Mouse (Mus musculus): ENCODE measurements around the gene Ubtd1.

DNA sequence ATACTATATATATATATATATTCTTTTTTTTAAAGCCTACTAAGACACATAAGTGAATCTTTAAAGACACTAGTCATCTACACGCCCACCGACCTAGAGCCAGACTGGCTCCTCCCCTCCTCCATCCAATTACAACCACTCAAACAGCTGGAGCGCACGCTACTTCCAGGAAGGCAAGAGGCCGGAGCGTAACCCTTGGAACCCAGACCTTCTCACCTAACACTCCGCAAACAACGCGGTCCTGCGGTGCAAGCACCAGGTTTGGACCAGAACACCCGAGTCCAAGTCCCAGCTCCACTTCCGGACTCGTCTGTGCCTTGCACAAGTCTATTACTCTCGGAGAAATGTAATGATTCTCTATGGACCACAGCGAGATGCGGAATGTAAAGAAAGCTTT lies 1.1 kb upstream of the Ubtd1 start:
- TF ChIP-seq CTCF (conservative IDR thresholded peaks at IDR 0.05; ENCODE audit: low read length) (no peak), POU5F1 (IDR thresholded peaks at IDR 0.05; ENCODE audit: borderline replicate concordance, low read length) (no peak)

Data from E14TG2a.4 (cell line).